Mouse (Mus musculus): ENCODE measurements at regions not wholly inside any gene's neighbourhood (a gene's known extent, or its start where the extent isn't known, plus 50 kb on each side); places are given as distances from the start of the nearest gene placed in this dataset.

- no peak for DNase-seq (ENCODE audit: extremely low spot score in 1 of 2, low spot score in 2 of 2)
- TF ChIP-seq CTCF (IDR thresholded peaks at IDR 0.05) = no peak
Observed at GRCm38 (mm10) chr1:72012710-72013109, 199.4 kb downstream of the Mreg start.

GRCm38 (mm10) chr1:72009270-72009928 is 202.7 kb downstream of the Mreg start:
- TF ChIP-seq CTCF (IDR thresholded peaks at IDR 0.05) = no peak

More at GRCm38 (mm10) chr1:72012710-72013109, 199.4 kb downstream of the Mreg start:
- intact Hi-C loops (cut with DNase I) = no loop called here
- Histone ChIP-seq H3K27ac (no peak overlapping the region), H3K4me3 (no peak overlapping the region)

GRCm38 (mm10) chr1:72006696-72007291 is 205.3 kb downstream of the Mreg start:
- intact Hi-C loops (cut with DNase I) = no loop called here
- Histone ChIP-seq H3K4me3 (no peak overlapping the region), H3K27ac (no peak overlapping the region)
- no peak for DNase-seq (ENCODE audit: extremely low spot score in 1 of 2, low spot score in 2 of 2)
- TF ChIP-seq CTCF (IDR thresholded peaks at IDR 0.05) = no peak

More at GRCm38 (mm10) chr1:72009270-72009928, 202.7 kb downstream of the Mreg start:
- H3K27ac ChIP-seq = no peak overlapping the region
- intact Hi-C loops (cut with DNase I) = no loop called here
- DNase-seq (ENCODE audit: extremely low spot score in 1 of 2, low spot score in 2 of 2) = no peak
- no peak overlapping the region for H3K4me3 ChIP-seq

DNA sequence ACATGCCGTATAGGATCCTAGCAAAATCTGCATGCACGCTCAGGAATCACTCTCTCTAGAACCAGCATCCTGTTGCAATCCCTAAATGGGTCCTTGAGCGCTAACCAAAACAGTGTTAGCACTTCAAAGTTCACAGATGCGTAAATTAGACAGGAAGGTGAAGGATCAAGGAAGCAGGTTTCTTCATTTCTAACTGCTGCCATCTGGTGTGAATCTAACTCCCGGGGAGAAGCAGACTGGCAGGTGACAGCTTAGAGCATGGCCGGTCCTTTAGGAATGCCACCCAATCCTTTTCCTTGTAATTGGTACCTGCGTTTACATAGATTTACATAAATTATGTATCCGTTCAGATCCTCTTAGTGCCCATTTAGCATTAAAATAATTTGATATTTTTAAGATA is 206.2 kb downstream of the Mreg start:
- H3K4me3 ChIP-seq = no peak overlapping the region
- TF ChIP-seq CTCF (IDR thresholded peaks at IDR 0.05) = no peak
- DNase-seq (ENCODE audit: extremely low spot score in 1 of 2, low spot score in 2 of 2) = no peak
- H3K27ac ChIP-seq = no peak overlapping the region
- intact Hi-C loops (cut with DNase I) = no loop called here

DNA sequence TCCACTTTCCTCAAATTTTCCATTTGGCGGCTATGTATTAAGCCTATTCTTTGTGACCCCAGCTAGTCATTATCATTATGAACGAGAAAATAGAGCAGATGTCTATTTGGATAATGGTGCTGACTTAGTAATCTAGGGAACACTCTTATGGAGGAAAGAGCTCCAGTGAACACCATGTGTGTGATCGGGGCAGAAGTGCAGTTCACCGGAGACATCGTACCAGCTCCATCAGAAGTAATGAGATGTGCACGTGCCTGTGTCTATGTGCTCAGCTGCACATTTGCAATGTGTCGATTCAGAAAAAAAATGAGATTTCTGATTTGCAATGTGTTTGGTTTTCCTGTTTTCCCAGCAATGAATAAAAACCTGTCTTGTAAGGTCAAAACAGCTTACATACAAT is 206.6 kb downstream of the Mreg start:
- intact Hi-C loops (cut with DNase I) = no loop called here

GRCm38 (mm10) chr1:72003424-72004278 is 208.5 kb downstream of the Mreg start:
- no peak for DNase-seq (ENCODE audit: extremely low spot score in 1 of 2, low spot score in 2 of 2)
- Histone ChIP-seq H3K27ac (no peak overlapping the region), H3K4me3 (no peak overlapping the region)
- TF ChIP-seq CTCF (IDR thresholded peaks at IDR 0.05) = no peak
- intact Hi-C loops (cut with DNase I) = no loop called here

More for the DNA sequence above, 206.6 kb downstream of the Mreg start:
- DNase-seq (ENCODE audit: extremely low spot score in 1 of 2, low spot score in 2 of 2) = no peak
- TF ChIP-seq CTCF (IDR thresholded peaks at IDR 0.05) = no peak
- Histone ChIP-seq H3K27ac (no peak overlapping the region), H3K4me3 (no peak overlapping the region)

DNA sequence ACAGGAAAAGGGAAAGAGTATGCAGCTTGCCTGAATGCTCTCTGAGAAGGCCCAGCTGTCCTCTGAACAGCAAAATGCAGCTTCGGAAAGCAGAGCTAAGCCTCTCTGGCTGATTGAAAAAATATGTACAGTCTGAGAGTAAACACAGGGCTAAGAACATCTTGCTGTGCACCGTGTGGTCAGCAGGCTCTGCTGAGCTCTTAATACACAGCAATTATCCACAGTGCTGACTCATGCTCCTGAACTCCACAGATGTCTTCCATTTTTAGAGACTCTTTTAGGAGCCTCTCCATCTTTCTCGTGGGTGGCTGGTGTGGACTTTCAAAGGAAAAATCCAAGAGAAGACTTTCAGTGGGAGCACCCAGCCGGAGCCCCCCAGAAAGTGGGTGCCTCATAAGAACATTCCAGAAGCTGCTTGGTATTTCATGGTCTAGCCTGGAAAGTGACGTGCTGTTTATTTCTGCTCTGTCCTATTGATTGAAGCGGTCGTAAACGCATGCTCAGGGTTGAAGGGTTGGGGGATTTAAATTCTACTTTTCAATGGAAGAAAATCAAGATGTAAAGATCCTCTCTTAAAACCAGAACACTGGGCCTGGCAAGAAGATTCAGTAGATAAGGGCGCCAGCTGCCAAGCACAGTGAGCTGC is 209.5 kb downstream of the Mreg start:
- intact Hi-C loops (cut with DNase I) = no loop called here
- H3K27ac ChIP-seq = peak overlapping the region; percentile 30; the same call in 1 of the 2 replicates
- peak in 1 of 2 experiments; percentile 16 for DNase-seq (ENCODE audit: extremely low spot score in 1 of 2, low spot score in 2 of 2)
- no peak overlapping the region for H3K4me3 ChIP-seq
- no peak for TF ChIP-seq CTCF (IDR thresholded peaks at IDR 0.05)

GRCm38 (mm10) chr1:72000741-72001140 is 211.4 kb downstream of the Mreg start:
- TF ChIP-seq CTCF (IDR thresholded peaks at IDR 0.05) = no peak
- Histone ChIP-seq H3K4me3 (no peak overlapping the region), H3K27ac (no peak overlapping the region)
- DNase-seq (ENCODE audit: extremely low spot score in 1 of 2, low spot score in 2 of 2) = no peak
- intact Hi-C loops (cut with DNase I) = no loop called here

GRCm38 (mm10) chr1:71996828-71997227 is 215.3 kb downstream of the Mreg start:
- intact Hi-C loops (cut with DNase I) = no loop called here
- no peak for TF ChIP-seq CTCF (IDR thresholded peaks at IDR 0.05)
- H3K4me3 ChIP-seq = no peak overlapping the region
- no peak overlapping the region for H3K27ac ChIP-seq
- no peak for DNase-seq (ENCODE audit: extremely low spot score in 1 of 2, low spot score in 2 of 2)

DNA sequence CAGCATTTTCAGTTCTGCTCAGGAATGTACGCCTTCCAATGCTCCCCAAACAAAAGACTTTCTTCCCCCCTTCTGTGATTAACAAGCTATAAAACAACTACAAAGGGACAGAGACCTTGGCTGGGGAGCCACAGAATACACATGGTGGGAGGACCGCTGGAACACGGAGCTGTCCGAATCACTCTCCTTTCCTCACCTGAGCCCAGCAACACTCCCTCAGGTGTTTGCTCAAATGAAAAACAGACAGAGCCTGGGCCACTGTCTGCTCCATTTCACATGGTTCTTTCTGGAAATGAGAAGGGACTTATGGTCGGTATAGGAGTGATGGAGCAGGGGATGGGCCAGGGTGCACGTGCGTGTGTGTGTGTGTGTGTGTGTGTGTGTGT is 215.9 kb downstream of the Mreg start:
- DNase-seq (ENCODE audit: extremely low spot score in 1 of 2, low spot score in 2 of 2) = no peak
- H3K27ac ChIP-seq = no peak overlapping the region
- no peak overlapping the region for H3K4me3 ChIP-seq
- no peak for TF ChIP-seq CTCF (IDR thresholded peaks at IDR 0.05)
- intact Hi-C loops (cut with DNase I) = no loop called here

DNA sequence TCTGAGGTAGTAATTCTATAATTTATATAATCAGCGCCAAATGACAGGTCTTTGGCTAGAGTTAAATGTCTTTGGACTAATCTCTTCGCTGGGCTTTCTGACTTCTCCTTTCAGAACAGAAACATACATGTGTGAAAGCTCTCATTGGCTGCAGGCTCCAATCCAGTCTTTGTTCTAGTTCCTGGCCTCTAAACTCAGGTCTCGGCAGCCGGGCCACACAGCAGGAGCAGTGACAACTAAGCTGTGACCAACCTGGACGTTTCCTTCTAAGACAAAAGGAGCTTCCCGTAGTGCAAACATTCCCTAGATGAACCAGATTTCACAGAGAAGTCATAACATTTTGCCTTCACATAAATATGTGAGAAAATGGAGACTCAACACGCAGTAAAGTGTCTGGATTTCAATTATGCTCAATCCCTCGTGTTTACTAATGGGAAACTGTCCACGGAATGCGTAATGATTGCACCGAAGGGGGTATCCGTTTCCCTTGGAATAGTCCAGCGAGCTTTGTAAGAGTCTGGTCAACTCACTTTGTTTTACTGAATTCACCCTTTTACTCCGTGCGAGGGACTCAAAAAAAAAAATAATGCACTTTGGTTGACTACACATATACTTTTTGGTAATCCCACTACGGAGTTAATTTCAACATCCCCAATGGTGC is 216.4 kb downstream of the Mreg start:
- intact Hi-C loops (cut with DNase I) = no loop called here
- no peak for DNase-seq (ENCODE audit: extremely low spot score in 1 of 2, low spot score in 2 of 2)
- no peak overlapping the region for H3K27ac ChIP-seq
- H3K4me3 ChIP-seq = no peak overlapping the region
- TF ChIP-seq CTCF (IDR thresholded peaks at IDR 0.05) = no peak
